Mouse (Mus musculus) naive thymus-derived CD4-positive, alpha-beta T cell, adult 5 months (primary cell): ENCODE measurements around the gene Cbfa2t3. TPM values are rescaled to one million over a fixed set of nuclear protein-coding genes. Genes with fewer than 3 reads are reported as not detected.

Experiments used
- polyA plus RNA-seq: library from polyadenylated mRNA; unstranded; fragments of 100-300 nt; shearing (Covaris generic); gene quantifications from one replicate; pipeline ENCODE4 v1.2.1, GENCODE M21; 2017

Cbfa2t3 gene
- polyA plus RNA-seq, result not detected

GRCm38 (mm10) chr8:122699005-122699492 is at the start of gene Cbfa2t3:
Gene Cbfa2t3 (minus strand): TSS chr8:122699109.

GRCm38 (mm10) chr8:122622727-122623126 is 76.2 kb downstream of the Cbfa2t3 start, which contains the start of gene Pabpn1l:
Gene Pabpn1l (minus strand): TSS chr8:122622739.

GRCm38 (mm10) chr8:122611295-122612133 is 87.4 kb downstream of the Cbfa2t3 start, which contains the start of the genes Galns and Trappc2l:
Gene Galns (minus strand): TSS chr8:122611463.
Gene Trappc2l (plus strand): TSS chr8:122611640.

GRCm38 (mm10) chr8:122576648-122577022 is 122.3 kb downstream of the Cbfa2t3 start, which contains the start of gene Aprt:
Gene Aprt (minus strand): TSS chr8:122576909.

Other genes starting within 250 kb of the Cbfa2t3 start
- gene Snai3, start 238.4 kb downstream of the Cbfa2t3 start, polyA plus RNA-seq, result 2.1 TPM
- gene Rnf166, start 223.0 kb downstream of the Cbfa2t3 start, polyA plus RNA-seq, result 159 TPM
- 64.6 TPM for gene Ctu2, start 223.0 kb downstream of the Cbfa2t3 start, polyA plus RNA-seq
- gene Piezo1, start 147.8 kb downstream of the Cbfa2t3 start, polyA plus RNA-seq, result 24.9 TPM
- gene Cdt1, start 131.1 kb downstream of the Cbfa2t3 start, polyA plus RNA-seq, result 84.7 TPM
- 129 TPM for gene Aprt, start 122.2 kb downstream of the Cbfa2t3 start, polyA plus RNA-seq
- 8.7 TPM for gene Galns, start 87.6 kb downstream of the Cbfa2t3 start, polyA plus RNA-seq
- gene Trappc2l, start 87.5 kb downstream of the Cbfa2t3 start, polyA plus RNA-seq, result 34.3 TPM
- gene Pabpn1l, start 76.4 kb downstream of the Cbfa2t3 start, polyA plus RNA-seq, result not detected
- 3.6 TPM for gene Acsf3, start 76.4 kb upstream of the Cbfa2t3 start, polyA plus RNA-seq
- gene Cdh15, start 148.9 kb upstream of the Cbfa2t3 start, polyA plus RNA-seq, result not detected